Mouse (Mus musculus) T-cell, adult 2 months (primary cell): ENCODE measurements around the gene Wdr59.
A peak's percentile ranks its signal among the peaks of the same experiment; 100 is the strongest.
"Not testable (repeated sequence)": the region's sequence is repeated elsewhere in the genome, so short reads cannot be mapped to it uniquely, and the experiment has no call there.

Source experiments
- DNase-seq: peaks from one replicate; pipeline ENCODE4 v3.0.0; 2022; ENCODE audit warnings: low spot score

Wdr59 gene

DNA sequence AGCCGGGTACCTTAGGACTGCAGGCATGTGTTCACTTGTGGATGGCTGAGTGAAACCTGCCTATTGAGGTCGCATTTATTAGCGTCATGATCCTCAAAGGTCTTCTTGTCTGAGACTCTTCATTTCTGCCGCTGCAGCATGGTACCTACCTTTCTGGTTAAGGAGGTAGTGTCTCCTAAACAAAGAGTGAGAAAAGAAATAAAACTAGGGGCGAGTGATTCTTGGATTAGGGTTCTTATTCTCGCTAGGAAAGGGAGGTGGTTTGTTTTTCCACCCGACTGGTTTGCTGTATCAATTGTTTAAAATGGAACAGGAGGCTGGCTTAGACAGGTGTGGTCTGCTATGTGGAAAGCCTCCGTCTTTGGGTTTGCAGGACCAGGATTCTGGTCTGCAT, 15.9 kb upstream of the Wdr59 start:
- no peak for DNase-seq

DNA sequence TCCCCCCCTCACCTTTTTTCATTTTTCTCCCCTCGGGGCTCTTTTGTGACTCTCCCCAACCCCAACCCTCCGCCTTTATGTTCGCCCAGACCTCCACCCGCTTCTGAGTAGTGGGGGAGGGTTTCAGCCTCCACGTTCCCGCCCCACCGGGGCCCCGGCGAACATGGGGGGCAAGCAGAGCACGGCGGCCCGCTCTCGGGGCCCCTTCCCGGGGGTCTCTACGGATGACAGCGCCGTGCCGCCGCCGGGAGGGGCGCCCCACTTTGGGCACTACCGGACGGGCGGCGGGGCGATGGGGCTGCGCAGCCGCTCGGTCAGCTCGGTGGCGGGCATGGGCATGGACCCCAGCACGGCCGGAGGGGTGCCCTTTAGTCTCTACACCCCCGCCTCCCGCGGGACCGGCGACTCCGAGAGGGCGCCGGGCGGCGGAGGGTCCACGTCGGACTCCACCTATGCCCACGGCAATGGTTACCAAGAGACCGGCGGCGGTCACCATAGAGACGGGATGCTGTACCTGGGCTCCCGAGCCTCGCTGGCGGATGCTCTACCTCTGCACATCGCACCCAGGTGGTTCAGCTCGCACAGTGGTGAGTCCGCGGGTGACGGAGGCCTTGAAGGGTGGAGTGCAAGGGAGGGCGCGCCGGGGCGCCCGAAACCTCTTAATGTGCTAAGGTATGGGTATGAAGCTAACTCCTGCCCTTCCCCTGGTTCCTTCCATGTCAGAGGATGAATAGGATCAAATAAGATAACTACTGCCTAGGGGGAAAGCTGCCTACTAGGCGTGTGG, 15.3 kb upstream of the Wdr59 start:
- DNase-seq: peak; percentile 81

DNA sequence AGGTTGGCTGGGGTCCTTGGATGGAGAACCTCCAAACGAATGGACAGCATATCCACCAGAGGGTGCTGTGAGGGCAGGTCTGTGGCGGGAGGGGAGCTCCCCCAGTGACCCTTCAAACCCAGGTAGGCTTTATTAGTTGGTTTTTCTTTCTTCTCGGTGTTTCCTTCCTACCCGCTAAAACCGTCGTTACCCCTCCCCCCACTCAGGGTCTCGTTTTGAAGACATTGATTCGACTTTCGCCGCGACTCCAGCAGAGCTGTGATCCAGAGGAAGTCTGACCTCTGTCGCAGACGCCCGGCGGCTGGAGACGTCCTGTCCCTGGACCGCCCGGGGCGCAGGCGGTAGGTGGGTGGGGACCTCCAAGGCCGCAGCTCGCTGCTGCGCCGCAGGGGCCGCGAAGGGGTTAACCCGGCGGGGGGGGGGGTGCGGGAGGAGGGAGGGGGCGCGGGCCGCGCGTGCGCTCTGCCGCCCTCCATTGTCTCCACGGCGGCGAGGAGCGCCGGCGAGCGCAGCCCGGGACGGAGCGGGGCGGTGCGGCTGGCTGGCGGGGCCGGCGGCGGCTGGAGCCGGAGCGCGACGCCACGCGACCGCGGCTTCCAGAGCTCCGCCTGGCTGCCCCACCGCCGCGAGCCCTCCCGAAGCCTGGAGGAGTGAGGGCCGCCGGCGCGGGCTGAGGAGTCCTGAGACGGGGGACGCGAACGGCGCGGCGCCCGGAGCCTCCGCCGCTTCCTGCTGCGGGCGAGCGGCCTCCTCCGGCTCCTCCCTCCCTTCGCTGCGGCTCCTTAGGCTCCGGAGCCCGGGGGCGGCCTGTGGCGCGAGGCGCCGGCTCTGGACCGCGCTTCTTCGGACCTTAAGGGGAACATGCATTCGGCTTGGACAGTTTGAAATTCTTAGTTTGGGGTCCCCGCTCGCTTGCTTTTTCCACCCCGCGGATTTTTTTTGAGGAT, 14.4 kb upstream of the Wdr59 start, which contains the start of gene Znrf1:
Znrf1 (plus strand) TSS at position 67 of the 947 bp plus-strand sequence.
- peak; percentile 67 for DNase-seq

DNA sequence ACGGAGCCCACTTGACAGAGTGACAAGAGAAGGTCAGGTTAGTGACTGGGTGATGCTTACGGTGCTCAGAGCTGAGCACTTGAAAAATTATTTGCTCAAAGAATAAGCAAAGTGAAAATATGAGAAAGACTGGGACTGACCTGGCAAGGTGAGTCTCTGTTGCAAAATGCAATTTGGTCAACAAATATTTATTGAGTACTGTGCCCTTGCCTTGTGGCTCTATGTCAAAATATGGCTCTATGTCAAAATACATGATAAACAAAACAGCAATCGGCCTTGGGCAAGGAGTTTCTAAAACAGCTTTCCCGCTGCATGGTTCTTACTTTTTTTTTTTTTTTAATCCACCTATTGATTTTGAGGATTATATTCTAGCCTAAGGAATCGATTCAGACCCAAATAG, 13.6 kb upstream of the Wdr59 start:
- no peak for DNase-seq

DNA sequence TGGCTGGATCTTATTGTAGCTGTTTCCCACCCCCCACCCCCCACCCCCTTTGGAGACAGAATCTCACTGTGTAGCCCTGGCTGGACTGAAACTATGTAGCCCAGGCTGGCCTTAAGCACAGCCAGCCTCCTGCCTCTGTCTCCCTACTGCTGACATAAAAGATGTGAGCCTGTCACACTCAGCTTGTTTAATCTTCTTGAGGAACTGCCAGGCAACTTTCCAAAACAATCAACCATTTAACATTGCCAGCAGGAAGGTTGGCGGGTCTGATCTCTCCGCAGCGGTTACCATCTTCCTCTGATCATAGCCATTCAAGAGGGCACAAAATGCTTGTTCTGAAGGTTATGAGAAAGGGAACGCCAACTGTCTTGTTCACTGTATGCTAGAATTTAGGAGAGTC, 11.6 kb upstream of the Wdr59 start:
- no peak for DNase-seq

DNA sequence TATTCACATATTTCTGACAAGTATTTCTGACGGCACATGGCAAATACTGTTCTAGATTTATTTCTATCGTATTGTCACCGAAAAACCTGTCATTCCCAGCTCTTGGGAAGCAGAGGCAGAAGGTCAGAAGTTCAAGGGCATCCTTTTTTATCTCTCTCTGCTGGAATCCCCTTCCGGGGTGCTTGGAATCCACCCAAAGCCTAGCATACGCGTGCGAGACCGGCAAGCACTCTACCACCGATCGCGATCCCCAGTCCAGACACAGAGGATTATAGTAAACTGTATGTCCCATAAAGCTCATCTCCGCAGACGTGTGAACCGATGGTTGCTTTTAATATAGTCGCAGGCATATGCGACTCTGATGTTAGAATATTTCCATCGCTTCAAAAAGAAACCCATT, 9.7 kb upstream of the Wdr59 start:
- DNase-seq: no peak

DNA sequence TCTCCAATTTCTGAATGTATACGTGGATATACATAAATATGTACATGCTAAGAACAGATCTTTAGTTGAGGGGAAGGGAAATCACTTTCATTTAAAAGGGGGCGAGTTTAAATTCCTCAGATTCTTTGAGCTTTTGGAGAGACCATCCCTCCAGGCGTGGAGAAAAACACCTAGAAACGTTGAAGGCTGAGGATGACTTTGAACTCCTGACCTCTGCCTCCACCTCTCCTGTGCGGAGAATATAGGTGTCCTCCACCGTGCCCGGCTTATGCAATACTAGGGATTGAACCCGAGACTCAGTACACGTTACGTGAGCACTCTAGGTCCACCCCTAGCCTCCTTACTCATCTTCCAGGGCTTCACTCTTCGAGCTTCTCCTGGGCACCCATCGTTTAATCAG, 9.3 kb upstream of the Wdr59 start:
- no peak for DNase-seq

DNA sequence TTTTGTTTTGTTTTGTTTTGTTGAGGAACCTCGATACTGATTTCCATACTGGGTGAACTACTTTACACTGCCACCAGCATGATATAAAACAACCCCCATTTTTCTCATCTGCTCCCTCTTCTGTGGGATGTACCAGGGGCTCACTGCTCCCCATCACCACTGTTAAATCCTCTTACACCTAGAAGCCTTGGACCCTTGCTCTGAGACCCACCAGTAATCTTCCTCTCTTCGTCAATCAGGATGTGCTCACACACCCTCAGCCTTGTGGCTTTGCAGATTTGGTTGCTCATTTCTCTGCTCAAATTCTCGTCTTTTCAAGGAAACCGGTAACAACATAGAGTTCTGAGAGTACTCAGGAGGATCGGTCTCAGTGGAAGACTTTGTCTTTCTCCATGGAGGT, 6.2 kb upstream of the Wdr59 start:
- DNase-seq: no peak

DNA sequence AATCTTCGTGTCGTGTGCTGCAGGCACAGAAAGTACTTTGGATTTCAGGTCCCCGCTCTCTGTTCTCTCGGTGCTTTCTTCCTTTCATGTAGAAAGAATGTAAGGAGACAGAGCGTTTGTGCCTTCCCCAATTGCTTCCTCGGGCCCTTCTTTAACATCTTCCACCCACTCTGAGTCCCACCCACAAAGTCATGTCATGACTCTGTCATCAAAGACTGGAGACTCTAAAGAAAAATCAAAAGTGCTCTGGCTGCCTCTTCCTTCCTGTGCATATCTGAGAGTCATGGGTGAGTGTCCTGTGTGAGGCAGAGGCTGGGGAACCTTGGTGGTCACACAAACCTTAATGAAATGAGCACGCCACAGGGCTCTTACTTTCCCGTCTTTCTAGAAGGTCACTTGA, 5.3 kb upstream of the Wdr59 start:
- DNase-seq: peak; percentile 79

DNA sequence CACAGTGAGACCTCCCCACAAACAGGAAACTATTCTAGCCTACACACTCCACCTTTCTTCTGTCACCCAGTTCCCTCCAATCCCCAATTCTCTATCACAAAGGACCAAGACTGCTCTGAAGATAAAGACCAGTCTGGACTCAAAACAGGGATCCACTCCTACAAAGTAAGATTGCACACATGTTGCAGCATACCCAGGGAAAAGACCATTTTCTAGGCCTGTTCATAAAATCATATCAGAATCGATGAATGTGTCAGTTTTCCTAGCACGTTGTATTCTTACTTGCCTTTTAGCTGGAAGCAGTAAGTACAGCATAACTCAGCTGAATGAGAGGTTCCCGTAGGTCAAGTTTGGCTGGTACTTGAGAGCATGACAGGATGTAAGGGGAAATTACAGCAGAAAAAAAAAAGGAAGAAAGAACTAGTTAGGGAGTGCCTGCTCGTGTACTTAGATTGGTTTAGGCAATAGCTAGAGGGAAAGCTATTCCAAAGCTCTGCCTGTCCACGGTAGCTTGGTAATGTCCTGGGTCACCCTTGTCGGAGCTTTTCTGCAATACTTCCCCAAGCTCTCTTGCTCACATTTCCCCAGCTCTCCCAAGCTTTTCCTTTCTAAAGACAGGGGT, 4.6 kb upstream of the Wdr59 start:
- DNase-seq: no peak

DNA sequence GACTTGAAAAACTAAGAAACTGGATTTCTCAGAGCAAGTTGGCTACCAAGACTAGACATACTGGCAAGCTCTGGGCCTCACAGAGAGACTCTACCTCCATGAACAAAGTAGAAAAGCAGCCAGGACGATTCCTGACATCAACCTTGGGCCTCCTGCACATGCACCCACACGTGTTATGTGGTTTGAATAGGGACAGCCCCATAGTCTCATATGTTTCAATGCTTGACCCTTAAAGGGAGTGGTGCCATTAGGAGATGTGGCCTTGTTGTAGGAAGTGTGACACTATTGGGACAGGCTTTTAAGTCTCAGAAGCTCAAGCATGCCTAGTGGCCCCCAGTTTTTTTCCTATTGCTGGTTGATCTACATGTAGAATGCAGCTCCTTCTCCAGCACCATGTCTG, 4.4 kb downstream of the Wdr59 start:
- no peak for DNase-seq

DNA sequence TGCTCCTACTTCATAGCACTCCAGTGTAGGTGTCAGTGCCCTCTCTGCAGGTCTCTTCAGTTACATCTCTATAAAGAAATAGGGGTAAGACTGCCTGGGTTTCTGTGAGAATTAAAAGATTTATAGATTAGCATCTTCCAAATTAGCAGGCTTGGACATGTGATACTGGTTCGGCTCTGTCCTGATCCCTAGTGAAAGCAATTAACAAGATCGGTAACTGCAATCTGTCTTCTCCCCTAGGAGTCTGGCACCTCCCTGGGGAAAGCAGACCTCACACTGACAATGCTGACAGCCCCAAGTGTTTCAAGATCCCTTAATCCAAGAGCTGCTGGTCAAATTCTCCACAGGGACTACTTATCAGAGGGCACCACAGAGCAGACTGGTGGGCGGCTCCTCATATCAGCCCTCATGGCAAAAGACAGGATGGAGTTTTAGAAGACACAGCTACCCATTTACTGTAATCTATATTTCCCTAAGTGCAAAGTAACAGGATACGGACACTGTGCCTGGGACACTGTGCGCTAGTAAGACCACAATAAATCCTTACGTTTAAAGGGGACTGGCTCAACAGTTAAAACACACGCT, 5.3 kb downstream of the Wdr59 start:
- no peak for DNase-seq

DNA sequence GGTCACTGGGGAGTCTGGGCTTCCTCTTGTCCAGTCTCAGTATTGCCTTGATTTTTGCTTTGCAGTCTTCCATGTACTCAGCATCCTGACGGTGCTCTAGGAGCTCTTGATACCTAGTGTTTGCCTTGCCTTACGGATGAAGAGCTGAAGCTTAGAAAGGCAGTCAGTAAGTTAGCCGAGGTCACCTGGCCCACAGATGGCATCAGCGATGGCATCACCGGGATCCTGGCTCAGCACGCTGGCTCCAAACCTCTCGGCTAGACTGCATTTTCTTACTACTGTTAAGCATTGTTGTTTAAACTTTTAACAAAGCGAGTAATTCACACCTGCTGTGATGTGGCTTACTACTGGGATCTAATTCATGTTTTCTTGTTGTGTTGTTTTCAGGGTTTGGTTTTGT, 8.4 kb downstream of the Wdr59 start:
- no peak for DNase-seq

DNA sequence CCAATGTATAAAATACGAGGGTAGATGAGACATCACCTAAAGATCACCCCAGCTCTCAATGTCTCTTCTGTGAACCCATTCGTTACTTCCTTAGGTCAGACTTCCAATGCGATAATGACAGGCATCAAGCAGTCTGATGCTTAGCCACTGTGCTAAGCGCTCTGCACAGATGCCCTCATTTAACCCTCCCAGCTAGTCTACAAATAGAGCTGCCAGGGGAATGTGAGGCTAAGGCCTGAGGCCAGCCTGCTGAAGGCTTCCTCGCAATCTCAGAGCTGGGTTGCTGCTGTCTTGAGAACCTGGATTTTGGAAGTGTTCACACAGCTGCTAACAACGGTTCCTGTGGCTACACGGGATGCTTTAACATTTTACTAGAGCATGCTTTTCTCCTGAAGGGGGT, 9.0 kb downstream of the Wdr59 start:
- DNase-seq: no peak

DNA sequence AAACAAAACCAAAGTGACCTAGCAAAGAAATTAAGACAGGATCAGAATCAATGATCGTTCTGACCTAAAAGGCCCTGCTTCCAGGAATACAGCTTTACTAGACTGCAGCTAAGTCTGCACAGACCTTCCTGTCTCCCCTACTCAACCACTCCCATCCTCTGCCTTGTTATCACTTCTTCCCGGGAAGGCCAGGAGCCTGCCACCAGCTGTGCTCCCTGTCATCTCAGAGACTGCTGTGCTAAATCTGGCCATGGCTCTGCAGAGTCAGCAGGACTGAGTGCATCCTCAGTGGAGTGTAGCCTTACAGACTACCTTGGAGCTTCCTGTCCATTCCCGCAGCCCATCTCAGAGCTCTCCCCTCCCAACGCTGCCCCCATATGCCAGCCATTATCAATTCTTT, 11.5 kb downstream of the Wdr59 start:
- DNase-seq: no peak

DNA sequence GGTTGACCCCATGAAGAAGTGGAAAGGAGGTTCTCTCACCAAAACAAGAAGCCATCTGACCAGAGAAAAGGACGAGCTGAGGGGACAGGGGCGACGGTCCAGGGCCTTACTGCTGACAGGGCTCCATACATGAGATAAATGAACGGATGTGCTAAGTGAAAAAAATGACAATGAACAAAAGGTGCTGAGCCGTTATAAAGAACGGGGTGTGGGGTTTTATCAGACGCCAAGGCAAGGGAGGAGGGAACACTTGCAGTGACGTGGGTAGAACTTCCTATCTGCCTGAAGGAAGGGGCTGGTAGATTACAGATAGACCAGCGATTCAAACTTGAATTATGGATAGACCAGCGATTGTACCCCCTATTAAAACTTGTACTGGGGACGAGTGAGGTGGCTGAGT, 12.6 kb downstream of the Wdr59 start:
- DNase-seq: no peak

DNA sequence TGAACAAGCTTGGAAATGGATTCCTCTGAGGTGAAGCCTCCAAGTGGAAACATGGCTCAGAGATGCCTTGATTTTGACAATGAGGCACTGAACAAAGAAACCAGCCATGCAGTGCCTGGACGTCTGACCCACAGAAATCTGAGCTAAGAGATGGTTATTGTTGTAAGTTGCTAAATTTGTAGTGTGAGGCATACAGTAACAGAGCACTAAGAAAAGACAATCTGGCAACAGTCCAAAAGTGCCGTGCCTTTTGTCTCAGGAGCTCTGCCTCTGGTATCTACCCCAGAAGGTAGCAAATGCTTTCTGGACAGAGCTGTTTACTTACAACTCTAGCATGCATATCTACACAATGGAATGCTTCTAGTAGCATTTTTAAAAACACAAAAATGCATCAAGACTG, 13.3 kb downstream of the Wdr59 start:
- DNase-seq: no peak

DNA sequence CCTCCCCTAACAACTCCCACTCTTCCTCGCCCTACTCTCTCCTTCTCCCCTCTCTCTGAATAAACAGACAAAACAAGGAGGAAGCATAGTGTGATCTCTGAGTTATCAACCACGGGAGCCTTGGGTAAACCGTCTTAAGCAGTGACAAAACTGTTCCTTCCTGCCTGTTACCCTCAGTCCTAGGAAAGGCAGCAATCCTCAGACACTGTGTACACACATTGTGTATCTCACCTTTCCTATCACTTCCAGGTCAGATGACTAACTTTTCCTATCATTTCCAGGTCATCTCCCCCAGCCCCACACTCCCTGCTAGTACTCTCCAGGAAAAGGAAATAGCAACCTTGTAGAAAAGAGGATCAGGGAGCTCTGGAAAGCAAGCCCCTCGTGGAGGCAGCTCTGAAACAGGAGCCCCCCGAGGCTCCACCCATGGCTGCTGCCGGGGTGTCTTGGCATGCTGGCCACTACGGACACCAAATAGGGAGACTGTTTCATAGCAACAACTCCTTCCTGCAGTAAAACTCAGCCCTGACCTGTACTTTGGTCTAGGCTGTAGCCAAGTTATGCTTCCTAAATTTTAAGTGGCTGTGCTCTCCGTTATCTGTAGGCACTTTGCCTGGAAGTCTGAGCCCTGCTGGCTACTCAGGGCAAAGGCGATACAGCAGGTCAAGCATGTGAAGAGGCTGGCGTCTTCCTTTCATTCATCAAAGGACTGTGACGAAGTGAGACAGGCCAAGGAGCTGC, 20.0 kb downstream of the Wdr59 start:
- no peak for DNase-seq

DNA sequence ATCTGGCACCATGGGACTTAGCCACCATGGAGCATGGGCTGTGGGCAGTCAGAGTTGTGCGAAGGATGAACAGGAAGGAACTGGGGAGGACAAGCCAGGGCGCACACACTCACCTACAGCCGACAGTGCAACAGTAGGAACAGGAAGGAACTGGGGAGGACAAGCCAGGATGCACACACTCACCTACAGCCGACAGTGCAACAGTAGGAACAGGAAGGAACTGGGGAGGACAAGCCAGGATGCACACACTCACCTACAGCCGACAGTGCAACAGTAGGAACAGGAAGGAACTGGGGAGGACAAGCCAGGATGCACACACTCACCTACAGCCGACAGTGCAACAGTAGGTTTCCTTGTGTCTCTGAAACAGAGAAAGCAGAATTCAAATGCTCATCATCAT, 23.6 kb downstream of the Wdr59 start:
- DNase-seq: not testable (repeated sequence)

DNA sequence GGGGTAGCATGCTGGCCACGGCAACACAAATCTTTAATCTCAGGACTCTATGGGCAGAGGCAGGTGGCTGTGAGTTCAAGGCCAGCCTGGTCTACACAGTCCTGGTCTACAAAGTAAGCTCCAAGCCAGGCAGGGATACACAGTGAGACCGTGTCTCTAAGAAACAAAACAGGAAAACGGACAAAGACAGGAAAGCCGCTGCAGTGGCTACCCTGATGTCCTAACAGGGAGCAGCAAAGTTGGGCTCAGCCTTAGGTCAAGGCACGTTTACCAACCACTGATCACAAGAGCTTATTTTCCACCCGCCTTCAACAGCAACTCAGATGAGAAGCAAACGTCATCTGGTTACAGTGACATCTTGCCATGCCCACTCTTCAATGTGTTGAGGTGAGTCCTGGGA, 25.6 kb downstream of the Wdr59 start:
- DNase-seq: no peak

DNA sequence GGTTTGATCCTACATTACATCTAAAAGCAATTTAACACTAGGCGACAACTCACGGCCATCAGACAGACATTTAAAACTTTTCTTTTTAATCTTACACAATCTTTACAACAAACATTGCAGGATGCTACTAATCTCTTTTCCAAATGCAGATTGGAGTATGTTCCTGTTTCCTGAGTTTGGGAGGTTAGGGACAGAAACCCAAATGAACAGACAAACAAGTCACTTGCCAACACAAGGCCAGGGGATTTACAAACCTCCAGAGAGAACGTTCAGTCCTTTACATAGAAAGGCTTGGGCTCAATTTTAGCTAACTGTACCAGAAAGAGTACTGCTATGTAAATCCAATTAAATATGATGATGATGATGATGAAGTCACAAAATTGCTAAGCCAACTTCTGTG, 28.7 kb downstream of the Wdr59 start:
- no peak for DNase-seq

DNA sequence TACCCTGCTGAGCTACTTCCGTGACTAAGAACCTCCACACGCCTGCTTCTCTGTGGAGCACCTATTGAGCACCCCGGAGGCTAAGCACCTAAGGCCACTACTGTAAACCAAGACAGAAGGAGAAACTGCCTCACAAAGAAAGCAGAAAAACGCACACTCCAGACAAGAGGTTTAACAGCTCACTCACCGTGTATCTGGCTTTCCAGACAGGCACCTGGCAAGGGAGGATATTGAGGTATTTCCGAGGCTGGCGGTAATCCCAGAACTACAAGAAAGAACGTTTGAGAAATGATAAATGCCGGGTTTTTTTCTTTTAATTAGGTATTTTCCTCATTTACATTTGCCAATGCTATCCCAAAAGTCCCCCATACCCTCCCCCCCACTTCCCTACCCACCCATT, 29.4 kb downstream of the Wdr59 start:
- DNase-seq: no peak
